Mouse (Mus musculus): ENCODE measurements around the gene Nek3. TPM values are rescaled to one million over a fixed set of nuclear protein-coding genes. Genes with fewer than 3 reads are reported as not detected.

Gene Nek3
- polyA plus RNA-seq, 1 experiment, result 1.4 TPM

DNA sequence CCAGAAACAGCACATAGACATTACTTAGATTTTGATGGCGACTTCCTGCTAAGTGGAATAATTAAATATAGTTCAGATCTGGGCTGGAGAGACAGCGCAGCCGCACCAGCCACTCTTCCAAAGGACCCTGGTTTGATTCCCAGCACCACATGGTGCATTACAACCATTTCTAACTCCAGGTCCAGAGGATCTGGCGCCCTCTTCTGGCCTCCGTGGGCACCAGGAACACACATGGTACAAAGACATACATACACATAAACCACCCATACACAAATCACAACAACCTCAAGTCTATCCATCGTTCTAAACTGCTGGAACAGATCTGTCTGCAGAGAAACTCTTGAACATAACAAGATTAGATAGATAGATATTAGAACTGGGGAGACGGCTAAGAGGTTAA lies 9.7 kb upstream of the Nek3 start:
- Histone ChIP-seq H3K27me3 (ENCODE audit: control insufficient read depth, insufficient read depth, insufficient read length) (no peaks in the 10 kb centered on the region), H3K79me2 (ENCODE audit: control insufficient read depth, insufficient read depth) (peaks cover 57% of the 10 kb centered on the region), H3ac (ENCODE audit: control insufficient read depth, insufficient read length, low read depth) (no peak overlapping the region), H3K4me3 (ENCODE audit: insufficient read depth, poor library complexity, severe bottlenecking) (no peak overlapping the region), H3K79me3 (ENCODE audit: low read depth) (peaks cover 32% of the 10 kb centered on the region), H3K36me3 (ENCODE audit: control insufficient read depth, insufficient read depth) (peaks cover 79% of the 10 kb centered on the region)
- TF ChIP-seq MAX (IDR thresholded peaks at IDR 0.05) (no peak), FOSL1 (IDR thresholded peaks at IDR 0.05; ENCODE audit: insufficient read depth, low read length, poor library complexity, severe bottlenecking) (no peak), CEBPB (IDR thresholded peaks at IDR 0.05; ENCODE audit: low read depth) (no peak), MYOG (IDR thresholded peaks at IDR 0.05; ENCODE audit: control insufficient read depth, extremely low read depth, insufficient read length) (no peak), MYOD1 (IDR thresholded peaks at IDR 0.05; ENCODE audit: control insufficient read depth, insufficient read length, low read depth) (no peak), CTCF (IDR thresholded peaks at IDR 0.05; ENCODE audit: control insufficient read depth, insufficient read depth, insufficient read length) (no peak), USF1 (IDR thresholded peaks at IDR 0.05; ENCODE audit: low read depth) (no peak)

DNA sequence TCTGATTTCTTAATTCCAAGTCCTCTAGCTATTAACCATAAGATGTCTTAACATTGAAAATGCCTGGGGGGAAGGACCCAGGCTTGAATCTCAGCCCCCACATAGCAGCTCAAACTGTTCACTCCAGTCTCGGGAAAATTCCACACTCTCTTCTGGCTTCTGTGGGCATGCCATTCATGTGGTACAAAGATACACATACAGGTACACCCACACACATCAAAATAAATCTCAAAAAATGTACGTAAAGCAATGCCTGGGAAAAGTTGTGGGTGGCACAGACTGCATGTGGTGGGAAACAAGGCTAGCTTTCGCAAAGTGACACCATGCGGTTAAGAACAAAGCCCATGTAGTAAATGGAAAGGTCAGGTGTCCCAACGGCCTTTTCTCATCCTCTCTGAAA lies 2.9 kb upstream of the Nek3 start:
- Histone ChIP-seq H3ac (ENCODE audit: control insufficient read depth, insufficient read length, low read depth) (no peak overlapping the region), H3K36me3 (ENCODE audit: control insufficient read depth, insufficient read depth) (peaks cover 47% of the 10 kb centered on the region), H3K79me2 (ENCODE audit: control insufficient read depth, insufficient read depth) (no peaks in the 10 kb centered on the region), H3K79me3 (ENCODE audit: low read depth) (no peaks in the 10 kb centered on the region), H3K27me3 (ENCODE audit: control insufficient read depth, insufficient read depth, insufficient read length) (no peaks in the 10 kb centered on the region), H3K4me3 (ENCODE audit: insufficient read depth, poor library complexity, severe bottlenecking) (no peak overlapping the region)
- no peak for TF ChIP-seq FOSL1 (IDR thresholded peaks at IDR 0.05; ENCODE audit: insufficient read depth, low read length, poor library complexity, severe bottlenecking)
- TF ChIP-seq CEBPB (IDR thresholded peaks at IDR 0.05; ENCODE audit: low read depth), result no peak
- no peak for TF ChIP-seq USF1 (IDR thresholded peaks at IDR 0.05; ENCODE audit: low read depth)
- TF ChIP-seq MYOG (IDR thresholded peaks at IDR 0.05; ENCODE audit: control insufficient read depth, extremely low read depth, insufficient read length), result no peak
- no peak for TF ChIP-seq MYOD1 (IDR thresholded peaks at IDR 0.05; ENCODE audit: control insufficient read depth, insufficient read length, low read depth)

DNA sequence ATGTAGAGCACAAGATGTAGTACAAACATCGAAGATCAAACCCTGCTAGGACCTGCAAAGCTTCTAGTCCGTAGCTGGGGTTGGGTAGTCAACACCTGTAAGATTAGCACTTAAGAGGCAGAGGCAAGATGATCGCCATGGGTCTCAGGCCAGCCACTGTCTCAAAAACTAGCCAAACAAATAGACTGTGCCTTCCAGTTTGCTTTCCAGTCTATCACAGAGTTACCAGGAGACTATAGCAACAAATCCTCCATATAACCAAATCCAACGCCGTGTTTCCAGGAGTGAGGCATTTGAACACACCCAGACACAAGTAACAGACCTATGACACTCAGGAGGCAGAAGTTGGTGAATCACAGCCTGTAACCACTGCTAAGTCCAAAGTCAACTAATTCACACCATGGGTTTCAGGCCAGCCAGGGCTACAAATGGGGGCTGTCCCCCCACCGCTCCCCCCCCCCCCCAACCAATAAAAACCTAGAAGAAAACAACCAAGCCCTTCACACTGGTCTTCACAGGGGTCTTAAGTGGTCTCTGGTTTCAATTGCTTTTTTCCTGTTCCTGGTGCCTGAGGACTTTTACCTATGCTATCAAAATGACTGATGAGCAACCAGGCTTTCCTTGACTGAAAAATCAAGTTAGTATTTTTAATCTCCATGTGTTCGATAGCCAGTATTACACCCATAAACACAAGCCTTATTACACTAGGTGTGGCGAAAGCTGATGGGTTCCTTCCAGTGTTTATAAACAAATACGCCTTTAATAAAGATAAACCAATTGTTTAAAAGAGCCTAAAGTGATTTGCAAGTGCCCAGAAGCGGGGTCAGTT lies 770 bp downstream of the Nek3 start:
- H3K79me2 ChIP-seq (ENCODE audit: control insufficient read depth, insufficient read depth), result no peaks in the 10 kb centered on the region
- TF ChIP-seq CEBPB (IDR thresholded peaks at IDR 0.05; ENCODE audit: low read depth), result no peak
- no peak for TF ChIP-seq USF1 (IDR thresholded peaks at IDR 0.05; ENCODE audit: low read depth)
- no peak for TF ChIP-seq MAX (IDR thresholded peaks at IDR 0.05)
- no peak for TF ChIP-seq CTCF (IDR thresholded peaks at IDR 0.05; ENCODE audit: control insufficient read depth, insufficient read depth, insufficient read length)
- no peak for TF ChIP-seq FOSL1 (IDR thresholded peaks at IDR 0.05; ENCODE audit: insufficient read depth, low read length, poor library complexity, severe bottlenecking)
- TF ChIP-seq MYOD1 (IDR thresholded peaks at IDR 0.05; ENCODE audit: control insufficient read depth, insufficient read length, low read depth), result no peak
- no peak for TF ChIP-seq MYOG (IDR thresholded peaks at IDR 0.05; ENCODE audit: control insufficient read depth, extremely low read depth, insufficient read length)
- H3K36me3 ChIP-seq (ENCODE audit: control insufficient read depth, insufficient read depth), result peaks cover 11% of the 10 kb centered on the region
- no peaks in the 10 kb centered on the region for H3K79me3 ChIP-seq (ENCODE audit: low read depth)
- peak overlapping the region; percentile 22 for H3K4me3 ChIP-seq (ENCODE audit: insufficient read depth, poor library complexity, severe bottlenecking)
- no peak overlapping the region for H3ac ChIP-seq (ENCODE audit: control insufficient read depth, insufficient read length, low read depth)
- H3K27me3 ChIP-seq (ENCODE audit: control insufficient read depth, insufficient read depth, insufficient read length), result no peaks in the 10 kb centered on the region

DNA sequence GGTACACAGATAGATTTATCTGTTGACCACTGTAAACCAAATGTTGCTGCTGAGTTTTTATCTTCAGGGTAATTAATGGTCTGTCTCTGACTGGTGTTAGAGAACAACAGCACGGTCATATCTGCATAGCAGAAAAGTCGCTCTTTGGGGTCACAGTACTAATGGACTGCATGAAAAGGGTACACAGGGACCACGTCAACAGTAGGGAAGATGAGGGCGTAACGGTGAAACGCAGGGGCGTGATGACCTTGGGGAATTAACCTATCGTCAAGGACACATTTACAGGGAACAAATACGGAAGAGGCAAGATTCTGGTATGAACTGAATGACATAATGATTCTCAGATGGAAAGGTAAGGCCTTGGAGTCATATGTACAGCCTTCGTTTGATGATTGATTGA lies 1.8 kb downstream of the Nek3 start:
- Histone ChIP-seq H3K79me3 (ENCODE audit: low read depth) (no peaks in the 10 kb centered on the region), H3K36me3 (ENCODE audit: control insufficient read depth, insufficient read depth) (peaks cover 10% of the 10 kb centered on the region), H3K4me3 (ENCODE audit: insufficient read depth, poor library complexity, severe bottlenecking) (no peak overlapping the region), H3K79me2 (ENCODE audit: control insufficient read depth, insufficient read depth) (no peaks in the 10 kb centered on the region), H3K27me3 (ENCODE audit: control insufficient read depth, insufficient read depth, insufficient read length) (no peaks in the 10 kb centered on the region), H3ac (ENCODE audit: control insufficient read depth, insufficient read length, low read depth) (no peak overlapping the region)
- TF ChIP-seq MAX (IDR thresholded peaks at IDR 0.05), result no peak
- no peak for TF ChIP-seq FOSL1 (IDR thresholded peaks at IDR 0.05; ENCODE audit: insufficient read depth, low read length, poor library complexity, severe bottlenecking)
- no peak for TF ChIP-seq MYOD1 (IDR thresholded peaks at IDR 0.05; ENCODE audit: control insufficient read depth, insufficient read length, low read depth)
- no peak for TF ChIP-seq CTCF (IDR thresholded peaks at IDR 0.05; ENCODE audit: control insufficient read depth, insufficient read depth, insufficient read length)
- no peak for TF ChIP-seq MYOG (IDR thresholded peaks at IDR 0.05; ENCODE audit: control insufficient read depth, extremely low read depth, insufficient read length)
- no peak for TF ChIP-seq CEBPB (IDR thresholded peaks at IDR 0.05; ENCODE audit: low read depth)

DNA sequence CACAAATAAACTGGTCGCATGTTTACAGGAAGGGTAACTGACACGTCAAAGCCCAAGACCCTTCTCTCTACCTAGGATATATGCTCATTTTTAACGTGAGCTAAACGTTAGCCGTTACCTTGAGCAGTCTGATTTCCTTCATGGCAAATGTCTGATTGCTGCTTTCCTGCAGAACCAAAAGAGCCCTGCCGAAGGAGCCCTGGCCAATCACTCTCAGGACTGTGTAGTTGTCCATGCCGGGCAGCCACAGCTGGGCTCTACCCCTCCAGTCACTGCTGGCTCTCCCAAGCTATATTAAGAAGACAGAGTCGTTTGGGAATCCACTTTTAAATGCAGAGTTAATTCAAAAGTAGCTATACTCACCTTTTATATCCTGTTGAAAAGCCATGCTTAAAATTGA lies 4.0 kb downstream of the Nek3 start:
- Histone ChIP-seq H3K79me3 (ENCODE audit: low read depth) (no peaks in the 10 kb centered on the region), H3K79me2 (ENCODE audit: control insufficient read depth, insufficient read depth) (no peaks in the 10 kb centered on the region), H3K4me3 (ENCODE audit: insufficient read depth, poor library complexity, severe bottlenecking) (no peak overlapping the region), H3ac (ENCODE audit: control insufficient read depth, insufficient read length, low read depth) (no peak overlapping the region), H3K27me3 (ENCODE audit: control insufficient read depth, insufficient read depth, insufficient read length) (no peaks in the 10 kb centered on the region), H3K36me3 (ENCODE audit: control insufficient read depth, insufficient read depth) (no peaks in the 10 kb centered on the region)
- TF ChIP-seq MYOG (IDR thresholded peaks at IDR 0.05; ENCODE audit: control insufficient read depth, extremely low read depth, insufficient read length), result no peak
- TF ChIP-seq USF1 (IDR thresholded peaks at IDR 0.05; ENCODE audit: low read depth), result no peak
- no peak for TF ChIP-seq MAX (IDR thresholded peaks at IDR 0.05)
- TF ChIP-seq FOSL1 (IDR thresholded peaks at IDR 0.05; ENCODE audit: insufficient read depth, low read length, poor library complexity, severe bottlenecking), result no peak
- TF ChIP-seq MYOD1 (IDR thresholded peaks at IDR 0.05; ENCODE audit: control insufficient read depth, insufficient read length, low read depth), result no peak
- no peak for TF ChIP-seq CEBPB (IDR thresholded peaks at IDR 0.05; ENCODE audit: low read depth)
- TF ChIP-seq CTCF (IDR thresholded peaks at IDR 0.05; ENCODE audit: control insufficient read depth, insufficient read depth, insufficient read length), result no peak
